Mouse (Mus musculus): ENCODE results near the gene Cnp. TPM values are rescaled to one million over a fixed set of nuclear protein-coding genes. Genes with fewer than 3 reads are reported as not detected.
"Not testable (repeated sequence)": the region's sequence is repeated elsewhere in the genome, so short reads cannot be mapped to it uniquely, and the experiment has no call there.

Cnp gene
- polyA plus RNA-seq, 1 experiment from 2014 or later, result 31.4 TPM

- ATAC-seq (no peak), DNase-seq (ENCODE audit: low spot score) (no peak)
- H3K9me3 ChIP-seq (ENCODE audit: low read length), result no peaks in the 10 kb centered on the region
- 87% methylated on average over 13 of the region's 13 CpGs for WGBS
- H3K27me3 ChIP-seq (replicated peaks; ENCODE audit: insufficient read depth, low read length), result no peaks in the 10 kb centered on the region
- no peak overlapping the region for H3K9ac ChIP-seq (replicated peaks; ENCODE audit: low read depth)
- H3K27ac ChIP-seq (ENCODE audit: low read length), result no peak overlapping the region
- peaks cover 25% of the 10 kb centered on the region for H3K36me3 ChIP-seq (ENCODE audit: insufficient read depth, low read length)
- TF ChIP-seq EP300 (IDR thresholded peaks at IDR 0.05) (no peak), CTCF (IDR thresholded peaks at IDR 0.05) (no peak)
- no peaks in the 10 kb centered on the region for H3K4me1 ChIP-seq (ENCODE audit: insufficient read depth, low read depth, low read length)
- H3K4me2 ChIP-seq (replicated peaks; ENCODE audit: low read depth, low read length), result no peak overlapping the region
- H3K4me3 ChIP-seq (ENCODE audit: low read depth, low read length), result no peak overlapping the region
These were observed 5.6 kb downstream of the Cnp start for GRCm38 (mm10) chr11:100580275-100580674.

- DNase-seq (ENCODE audit: low spot score), result no peak
These were observed 7.1 kb downstream of the Cnp start for GRCm38 (mm10) chr11:100581756-100582155.

DNA sequence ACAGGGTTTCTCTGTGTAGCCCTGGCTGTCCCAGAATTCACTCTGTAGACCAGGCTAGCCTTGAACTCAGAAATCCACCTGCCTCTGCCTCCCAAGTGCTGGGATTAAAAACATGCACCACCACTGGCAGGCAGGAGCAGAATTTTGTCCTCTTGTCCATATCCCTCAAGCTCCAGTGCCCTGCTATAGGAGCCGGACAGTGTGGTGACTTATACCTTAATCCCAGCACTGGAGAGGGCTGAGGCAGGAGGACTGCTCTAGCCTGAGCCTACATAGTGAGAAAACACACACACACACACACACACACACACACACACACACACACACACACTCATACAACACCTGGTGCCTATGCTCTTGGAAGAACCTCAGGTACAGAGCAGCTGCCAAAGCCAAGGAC, 7.7 kb downstream of the Cnp start:
- not testable (repeated sequence) for H3K4me1 ChIP-seq (ENCODE audit: insufficient read depth, low read depth, low read length); H3K4me3 ChIP-seq (ENCODE audit: low read depth, low read length); H3K4me2 ChIP-seq (replicated peaks; ENCODE audit: low read depth, low read length); H3K9ac ChIP-seq (replicated peaks; ENCODE audit: low read depth); ATAC-seq; H3K27me3 ChIP-seq (replicated peaks; ENCODE audit: insufficient read depth, low read length); H3K27ac ChIP-seq (ENCODE audit: low read length); DNase-seq (ENCODE audit: low spot score); H3K9me3 ChIP-seq (ENCODE audit: low read length)
- WGBS, result 89% methylated on average over 1 of the region's 1 CpGs
- peaks cover 44% of the 10 kb centered on the region for H3K36me3 ChIP-seq (ENCODE audit: insufficient read depth, low read length)

More at GRCm38 (mm10) chr11:100581756-100582155, 7.1 kb downstream of the Cnp start:
- ATAC-seq, result no peak
- no peak for TF ChIP-seq CTCF (IDR thresholded peaks at IDR 0.05)
- TF ChIP-seq EP300 (IDR thresholded peaks at IDR 0.05), result no peak
- Histone ChIP-seq H3K4me2 (replicated peaks; ENCODE audit: low read depth, low read length) (no peak overlapping the region), H3K9me3 (ENCODE audit: low read length) (no peaks in the 10 kb centered on the region), H3K9ac (replicated peaks; ENCODE audit: low read depth) (no peak overlapping the region), H3K27me3 (replicated peaks; ENCODE audit: insufficient read depth, low read length) (no peaks in the 10 kb centered on the region), H3K4me1 (ENCODE audit: insufficient read depth, low read depth, low read length) (no peaks in the 10 kb centered on the region), H3K36me3 (ENCODE audit: insufficient read depth, low read length) (peaks cover 39% of the 10 kb centered on the region), H3K27ac (ENCODE audit: low read length) (no peak overlapping the region), H3K4me3 (ENCODE audit: low read depth, low read length) (no peak overlapping the region)
- 56% methylated on average over 4 of the region's 4 CpGs for WGBS

DNA sequence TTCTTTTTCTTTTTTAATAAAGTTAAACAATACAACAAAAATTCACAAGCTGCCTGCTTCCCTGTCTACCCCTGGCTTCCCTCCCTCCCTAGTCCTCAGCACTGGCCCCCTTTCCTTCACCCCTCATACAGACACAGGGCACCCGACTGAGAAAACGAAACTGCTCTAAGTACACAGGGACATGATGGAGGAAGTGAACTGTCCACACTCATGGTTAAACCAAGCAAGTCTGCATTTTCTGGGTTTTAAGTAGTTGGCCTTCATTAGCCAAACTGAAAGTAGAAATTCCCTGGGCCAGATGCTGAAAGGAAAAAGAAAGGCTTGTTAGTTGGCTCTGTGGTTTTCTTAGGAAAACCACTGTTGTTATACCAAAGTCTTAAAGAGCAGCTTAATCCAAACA, 8.1 kb downstream of the Cnp start:
- TF ChIP-seq CTCF (IDR thresholded peaks at IDR 0.05) (no peak), EP300 (IDR thresholded peaks at IDR 0.05) (no peak)
- Histone ChIP-seq H3K4me1 (ENCODE audit: insufficient read depth, low read depth, low read length) (no peaks in the 10 kb centered on the region), H3K9me3 (ENCODE audit: low read length) (no peaks in the 10 kb centered on the region), H3K27me3 (replicated peaks; ENCODE audit: insufficient read depth, low read length) (no peaks in the 10 kb centered on the region), H3K4me2 (replicated peaks; ENCODE audit: low read depth, low read length) (no peak overlapping the region), H3K9ac (replicated peaks; ENCODE audit: low read depth) (no peak overlapping the region), H3K27ac (ENCODE audit: low read length) (no peak overlapping the region), H3K36me3 (ENCODE audit: insufficient read depth, low read length) (peaks cover 49% of the 10 kb centered on the region), H3K4me3 (ENCODE audit: low read depth, low read length) (no peak overlapping the region)
- DNase-seq (ENCODE audit: low spot score) (no peak), ATAC-seq (no peak)
- 79% methylated on average over 2 of the region's 2 CpGs for WGBS

DNA sequence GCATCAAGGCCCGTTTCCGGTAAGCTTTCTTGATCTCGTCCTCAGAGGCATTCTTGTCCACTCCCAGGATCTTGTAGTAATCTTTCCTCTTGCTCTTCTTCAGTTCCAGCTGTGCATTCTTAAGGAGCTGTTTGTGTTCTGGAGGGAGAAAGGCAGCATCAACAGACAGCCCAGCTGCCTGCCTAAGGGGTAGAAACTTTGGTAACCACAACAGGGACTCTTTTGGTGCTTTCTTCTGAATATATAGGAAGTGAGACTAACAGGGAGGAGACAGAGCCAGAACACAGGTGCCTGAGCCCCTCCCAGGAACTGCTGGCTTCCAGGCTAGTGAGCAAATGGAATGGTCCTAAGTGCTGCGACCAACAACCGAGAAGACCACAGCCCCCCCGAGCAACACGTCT, 9.9 kb downstream of the Cnp start:
- Histone ChIP-seq H3K4me1 (ENCODE audit: insufficient read depth, low read depth, low read length) (no peaks in the 10 kb centered on the region), H3K9ac (replicated peaks; ENCODE audit: low read depth) (no peak overlapping the region), H3K4me3 (ENCODE audit: low read depth, low read length) (no peak overlapping the region), H3K4me2 (replicated peaks; ENCODE audit: low read depth, low read length) (no peak overlapping the region), H3K27me3 (replicated peaks; ENCODE audit: insufficient read depth, low read length) (no peaks in the 10 kb centered on the region), H3K9me3 (ENCODE audit: low read length) (no peaks in the 10 kb centered on the region), H3K27ac (ENCODE audit: low read length) (no peak overlapping the region), H3K36me3 (ENCODE audit: insufficient read depth, low read length) (peaks cover 61% of the 10 kb centered on the region)
- TF ChIP-seq EP300 (IDR thresholded peaks at IDR 0.05) (no peak), CTCF (IDR thresholded peaks at IDR 0.05) (no peak)
- ATAC-seq (no peak), DNase-seq (ENCODE audit: low spot score) (no peak)
- 92% methylated on average over 7 of the region's 7 CpGs for WGBS

GRCm38 (mm10) chr11:100585148-100585547, 10.4 kb downstream of the Cnp start:
- ATAC-seq (no peak), DNase-seq (ENCODE audit: low spot score) (no peak)
- peaks cover 61% of the 10 kb centered on the region for H3K36me3 ChIP-seq (ENCODE audit: insufficient read depth, low read length)
- 97% methylated on average over 3 of the region's 3 CpGs for WGBS
- TF ChIP-seq CTCF (IDR thresholded peaks at IDR 0.05) (no peak), EP300 (IDR thresholded peaks at IDR 0.05) (no peak)
- H3K27me3 ChIP-seq (replicated peaks; ENCODE audit: insufficient read depth, low read length), result no peaks in the 10 kb centered on the region
- H3K4me2 ChIP-seq (replicated peaks; ENCODE audit: low read depth, low read length), result no peak overlapping the region
- no peak overlapping the region for H3K4me3 ChIP-seq (ENCODE audit: low read depth, low read length)
- H3K4me1 ChIP-seq (ENCODE audit: insufficient read depth, low read depth, low read length), result no peaks in the 10 kb centered on the region
- no peak overlapping the region for H3K9ac ChIP-seq (replicated peaks; ENCODE audit: low read depth)
- no peaks in the 10 kb centered on the region for H3K9me3 ChIP-seq (ENCODE audit: low read length)
- H3K27ac ChIP-seq (ENCODE audit: low read length), result no peak overlapping the region

GRCm38 (mm10) chr11:100588462-100588861, 13.8 kb downstream of the Cnp start:
- Histone ChIP-seq H3K4me1 (ENCODE audit: insufficient read depth, low read depth, low read length) (no peaks in the 10 kb centered on the region), H3K4me2 (replicated peaks; ENCODE audit: low read depth, low read length) (no peak overlapping the region), H3K4me3 (ENCODE audit: low read depth, low read length) (no peak overlapping the region), H3K36me3 (ENCODE audit: insufficient read depth, low read length) (peaks cover 74% of the 10 kb centered on the region), H3K9ac (replicated peaks; ENCODE audit: low read depth) (no peak overlapping the region), H3K27ac (ENCODE audit: low read length) (no peak overlapping the region), H3K9me3 (ENCODE audit: low read length) (no peaks in the 10 kb centered on the region), H3K27me3 (replicated peaks; ENCODE audit: insufficient read depth, low read length) (no peaks in the 10 kb centered on the region)
- DNase-seq (ENCODE audit: low spot score) (no peak), ATAC-seq (no peak)
- TF ChIP-seq EP300 (IDR thresholded peaks at IDR 0.05) (no peak), CTCF (IDR thresholded peaks at IDR 0.05) (no peak)
- WGBS, result 79% methylated on average over 2 of the region's 2 CpGs
